Mouse (Mus musculus) E14TG2a.4 (cell line): ENCODE measurements around the gene Lingo2.

Experiments used
- CTCF ChIP-seq: conservative IDR thresholded peaks from 2 replicates; pipeline ENCODE4 v1.5.1; 2014; ENCODE audit warnings: low read length
- NANOG ChIP-seq: IDR thresholded peaks from 2 replicates; pipeline ENCODE4 v1.6.1; 2014; ENCODE audit warnings: borderline replicate concordance, low read length, mixed read lengths

GRCm38 (mm10) chr4:36325603-36326002 lies 625.9 kb downstream of the Lingo2 start:
- TF ChIP-seq CTCF (no peak), NANOG (no peak)
